Mouse (Mus musculus): Measurements from ENCODE around the gene Rnf166. TPM values are rescaled to one million over a fixed set of nuclear protein-coding genes. Genes with fewer than 3 reads are reported as not detected.

Gene Rnf166
- polyA plus RNA-seq, 1 experiment = 17.1 TPM

GRCm38 (mm10) chr8:122520611-122521010, 44.7 kb upstream of the Rnf166 start:
- TF ChIP-seq POLR2A (IDR thresholded peaks at IDR 0.05; ENCODE audit: insufficient read depth, low read length) (no peak), EP300 (IDR thresholded peaks at IDR 0.05; ENCODE audit: insufficient read depth, low read depth, low read length) (no peak), CTCF (IDR thresholded peaks at IDR 0.05; ENCODE audit: low read depth, low read length) (no peak)
- Histone ChIP-seq H3K4me1 (ENCODE audit: control insufficient read depth, insufficient read depth, low read length) (peaks cover 23% of the 10 kb centered on the region), H3K9ac (ENCODE audit: low read depth, poor library complexity, severe bottlenecking) (no peak overlapping the region; the same call in 1 of the 2 replicates), H3K27ac (ENCODE audit: insufficient read depth, low read length) (peak overlapping the region; percentile 22), H3K36me3 (ENCODE audit: control insufficient read depth, insufficient read depth, low read length, poor library complexity, severe bottlenecking) (no peaks in the 10 kb centered on the region), H3K27me3 (ENCODE audit: control insufficient read depth, insufficient read depth, low read length, poor library complexity, severe bottlenecking) (no peaks in the 10 kb centered on the region), H3K4me3 (ENCODE audit: low read depth, low read length) (no peak overlapping the region), H3K9me3 (replicated peaks; ENCODE audit: control insufficient read depth, insufficient read depth, low read length, poor library complexity, severe bottlenecking) (no peaks in the 10 kb centered on the region)

- Histone ChIP-seq H3K9ac (ENCODE audit: low read depth, poor library complexity, severe bottlenecking) (no peak overlapping the region), H3K27me3 (ENCODE audit: control insufficient read depth, insufficient read depth, low read length, poor library complexity, severe bottlenecking) (no peaks in the 10 kb centered on the region), H3K4me3 (ENCODE audit: low read depth, low read length) (no peak overlapping the region), H3K9me3 (replicated peaks; ENCODE audit: control insufficient read depth, insufficient read depth, low read length, poor library complexity, severe bottlenecking) (no peaks in the 10 kb centered on the region), H3K36me3 (ENCODE audit: control insufficient read depth, insufficient read depth, low read length, poor library complexity, severe bottlenecking) (no peaks in the 10 kb centered on the region; the same call in 1 of the 2 replicates), H3K4me1 (ENCODE audit: control insufficient read depth, insufficient read depth, low read length) (peaks cover 17% of the 10 kb centered on the region), H3K27ac (ENCODE audit: insufficient read depth, low read length) (peak overlapping the region; percentile 33)
- TF ChIP-seq EP300 (IDR thresholded peaks at IDR 0.05; ENCODE audit: insufficient read depth, low read depth, low read length) (no peak), POLR2A (IDR thresholded peaks at IDR 0.05; ENCODE audit: insufficient read depth, low read length) (no peak), CTCF (IDR thresholded peaks at IDR 0.05; ENCODE audit: low read depth, low read length) (no peak)
Measured at GRCm38 (mm10) chr8:122517541-122518190, 41.8 kb upstream of the Rnf166 start.

- no peak overlapping the region for H3K27ac ChIP-seq (ENCODE audit: insufficient read depth, low read length)
- no peak overlapping the region for H3K9ac ChIP-seq (ENCODE audit: low read depth, poor library complexity, severe bottlenecking)
- no peaks in the 10 kb centered on the region; the same call in 1 of the 2 replicates for H3K36me3 ChIP-seq (ENCODE audit: control insufficient read depth, insufficient read depth, low read length, poor library complexity, severe bottlenecking)
- no peaks in the 10 kb centered on the region for H3K27me3 ChIP-seq (ENCODE audit: control insufficient read depth, insufficient read depth, low read length, poor library complexity, severe bottlenecking)
- no peaks in the 10 kb centered on the region for H3K9me3 ChIP-seq (replicated peaks; ENCODE audit: control insufficient read depth, insufficient read depth, low read length, poor library complexity, severe bottlenecking)
- H3K4me3 ChIP-seq (ENCODE audit: low read depth, low read length) = no peak overlapping the region
- H3K4me1 ChIP-seq (ENCODE audit: control insufficient read depth, insufficient read depth, low read length) = peaks cover 13% of the 10 kb centered on the region
- no peak for TF ChIP-seq CTCF (IDR thresholded peaks at IDR 0.05; ENCODE audit: low read depth, low read length)
- TF ChIP-seq POLR2A (IDR thresholded peaks at IDR 0.05; ENCODE audit: insufficient read depth, low read length) = no peak
- no peak for TF ChIP-seq EP300 (IDR thresholded peaks at IDR 0.05; ENCODE audit: insufficient read depth, low read depth, low read length)
Measured at GRCm38 (mm10) chr8:122515699-122516098, 39.8 kb upstream of the Rnf166 start.

- Histone ChIP-seq H3K27me3 (ENCODE audit: control insufficient read depth, insufficient read depth, low read length, poor library complexity, severe bottlenecking) (no peaks in the 10 kb centered on the region), H3K4me3 (ENCODE audit: low read depth, low read length) (no peak overlapping the region), H3K9ac (ENCODE audit: low read depth, poor library complexity, severe bottlenecking) (no peak overlapping the region), H3K9me3 (replicated peaks; ENCODE audit: control insufficient read depth, insufficient read depth, low read length, poor library complexity, severe bottlenecking) (no peaks in the 10 kb centered on the region), H3K27ac (ENCODE audit: insufficient read depth, low read length) (no peak overlapping the region), H3K4me1 (ENCODE audit: control insufficient read depth, insufficient read depth, low read length) (peaks cover 3% of the 10 kb centered on the region), H3K36me3 (ENCODE audit: control insufficient read depth, insufficient read depth, low read length, poor library complexity, severe bottlenecking) (no peaks in the 10 kb centered on the region; the same call in 1 of the 2 replicates)
- TF ChIP-seq CTCF (IDR thresholded peaks at IDR 0.05; ENCODE audit: low read depth, low read length) (no peak), EP300 (IDR thresholded peaks at IDR 0.05; ENCODE audit: insufficient read depth, low read depth, low read length) (no peak), POLR2A (IDR thresholded peaks at IDR 0.05; ENCODE audit: insufficient read depth, low read length) (no peak)
Measured at GRCm38 (mm10) chr8:122512392-122512791, 36.5 kb upstream of the Rnf166 start.

GRCm38 (mm10) chr8:122511552-122511951, 35.7 kb upstream of the Rnf166 start:
- H3K27ac ChIP-seq (ENCODE audit: insufficient read depth, low read length) = peak overlapping the region; percentile 31; the same call in 1 of the 2 replicates

GRCm38 (mm10) chr8:122500856-122501255, 25.0 kb upstream of the Rnf166 start:
- Histone ChIP-seq H3K27me3 (ENCODE audit: control insufficient read depth, insufficient read depth, low read length, poor library complexity, severe bottlenecking) (no peaks in the 10 kb centered on the region), H3K4me3 (ENCODE audit: low read depth, low read length) (no peak overlapping the region), H3K9ac (ENCODE audit: low read depth, poor library complexity, severe bottlenecking) (no peak overlapping the region), H3K4me1 (ENCODE audit: control insufficient read depth, insufficient read depth, low read length) (no peaks in the 10 kb centered on the region), H3K9me3 (replicated peaks; ENCODE audit: control insufficient read depth, insufficient read depth, low read length, poor library complexity, severe bottlenecking) (no peaks in the 10 kb centered on the region), H3K36me3 (ENCODE audit: control insufficient read depth, insufficient read depth, low read length, poor library complexity, severe bottlenecking) (peaks cover 19% of the 10 kb centered on the region), H3K27ac (ENCODE audit: insufficient read depth, low read length) (no peak overlapping the region)
- peak; percentile 95 for TF ChIP-seq CTCF (IDR thresholded peaks at IDR 0.05; ENCODE audit: low read depth, low read length)
- no peak for TF ChIP-seq EP300 (IDR thresholded peaks at IDR 0.05; ENCODE audit: insufficient read depth, low read depth, low read length)

More at GRCm38 (mm10) chr8:122511552-122511951, 35.7 kb upstream of the Rnf166 start:
- Histone ChIP-seq H3K27me3 (ENCODE audit: control insufficient read depth, insufficient read depth, low read length, poor library complexity, severe bottlenecking) (no peaks in the 10 kb centered on the region), H3K9me3 (replicated peaks; ENCODE audit: control insufficient read depth, insufficient read depth, low read length, poor library complexity, severe bottlenecking) (no peaks in the 10 kb centered on the region), H3K9ac (ENCODE audit: low read depth, poor library complexity, severe bottlenecking) (peak overlapping the region; percentile 13; the same call in 1 of the 2 replicates), H3K4me1 (ENCODE audit: control insufficient read depth, insufficient read depth, low read length) (peaks cover 3% of the 10 kb centered on the region), H3K36me3 (ENCODE audit: control insufficient read depth, insufficient read depth, low read length, poor library complexity, severe bottlenecking) (peaks cover 3% of the 10 kb centered on the region; the same call in 1 of the 2 replicates), H3K4me3 (ENCODE audit: low read depth, low read length) (no peak overlapping the region)
- TF ChIP-seq CTCF (IDR thresholded peaks at IDR 0.05; ENCODE audit: low read depth, low read length) = no peak
